Mouse (Mus musculus) heart, postnatal 0 days (tissue): ENCODE measurements around the gene Abr.

Source experiments
- CTCF ChIP-seq: IDR thresholded peaks from 2 replicates; pipeline ENCODE4 v1.5.1; 2016; ENCODE audit warnings: antibody characterized with exemption, control low read depth, low read depth
- EP300 ChIP-seq: IDR thresholded peaks from 2 replicates; pipeline ENCODE4 v1.6.1; 2016; ENCODE audit warnings: antibody characterized with exemption, low read depth

DNA sequence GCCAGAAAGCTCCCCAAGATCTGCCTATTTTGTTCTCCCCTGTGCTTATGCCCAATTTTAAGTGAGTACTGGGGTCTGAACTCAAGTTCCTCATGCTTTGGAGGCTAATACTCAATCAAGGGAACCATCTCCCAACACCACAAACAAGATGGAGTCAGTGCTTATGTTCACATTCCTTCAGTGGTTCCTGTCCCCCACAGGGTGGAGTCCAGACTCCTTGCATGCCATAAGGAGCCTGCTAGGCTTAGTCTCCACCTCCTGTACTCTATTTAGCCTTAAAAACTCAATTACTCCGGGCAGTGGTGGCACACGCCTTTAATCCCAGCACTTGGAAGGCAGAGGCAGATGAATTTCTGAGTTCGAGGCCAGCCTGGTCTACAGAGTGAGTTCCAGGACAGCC, 2.8 kb upstream of the Abr start:
- no peak for TF ChIP-seq EP300
- no peak for TF ChIP-seq CTCF
